Mouse (Mus musculus) cerebellum, postnatal 36 days (tissue): ENCODE results near the gene Rad51b.
A peak's percentile ranks its signal among the peaks of the same experiment; 100 is the strongest.

ENCODE experiments used
- DNase-seq, 2 experiments: peaks; one replicate each; pipeline ENCODE4 v3.0.0; 2021 to 2022; ENCODE audit warnings: mixed read lengths in 2 of 2

Gene Rad51b

GRCm38 (mm10) chr12:79588831-79589230, 291.7 kb downstream of the Rad51b start:
- DNase-seq: no peak

DNA sequence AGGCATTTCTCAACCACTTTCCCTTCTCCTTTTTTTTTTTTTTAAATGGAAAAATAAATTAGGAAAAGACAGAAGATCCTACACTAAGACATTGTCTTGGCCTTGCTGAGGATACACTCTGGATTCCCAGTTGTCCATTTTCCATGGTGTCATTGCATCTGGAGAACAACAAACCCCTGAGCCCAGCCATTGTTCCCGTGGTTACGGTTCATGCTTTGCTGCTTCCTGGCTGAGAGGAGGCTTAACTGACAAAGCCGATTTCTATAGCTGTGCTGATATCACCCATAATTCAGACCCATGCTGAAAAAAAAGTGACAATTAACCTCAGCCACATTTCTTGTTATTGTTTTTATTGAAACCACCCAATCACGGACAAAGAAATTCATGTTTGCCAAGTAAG, 295.1 kb downstream of the Rad51b start:
- DNase-seq: no peak

- DNase-seq: no peak
Measured at GRCm38 (mm10) chr12:79596842-79597241, 299.8 kb downstream of the Rad51b start.

- no peak for DNase-seq
Measured at GRCm38 (mm10) chr12:79597351-79597750, 300.3 kb downstream of the Rad51b start.

- DNase-seq: no peak
Measured at GRCm38 (mm10) chr12:79597786-79598185, 300.7 kb downstream of the Rad51b start.

- DNase-seq: no peak
Measured at GRCm38 (mm10) chr12:79598496-79598895, 301.4 kb downstream of the Rad51b start.

GRCm38 (mm10) chr12:79598901-79599300, 301.8 kb downstream of the Rad51b start:
- DNase-seq: no peak

DNA sequence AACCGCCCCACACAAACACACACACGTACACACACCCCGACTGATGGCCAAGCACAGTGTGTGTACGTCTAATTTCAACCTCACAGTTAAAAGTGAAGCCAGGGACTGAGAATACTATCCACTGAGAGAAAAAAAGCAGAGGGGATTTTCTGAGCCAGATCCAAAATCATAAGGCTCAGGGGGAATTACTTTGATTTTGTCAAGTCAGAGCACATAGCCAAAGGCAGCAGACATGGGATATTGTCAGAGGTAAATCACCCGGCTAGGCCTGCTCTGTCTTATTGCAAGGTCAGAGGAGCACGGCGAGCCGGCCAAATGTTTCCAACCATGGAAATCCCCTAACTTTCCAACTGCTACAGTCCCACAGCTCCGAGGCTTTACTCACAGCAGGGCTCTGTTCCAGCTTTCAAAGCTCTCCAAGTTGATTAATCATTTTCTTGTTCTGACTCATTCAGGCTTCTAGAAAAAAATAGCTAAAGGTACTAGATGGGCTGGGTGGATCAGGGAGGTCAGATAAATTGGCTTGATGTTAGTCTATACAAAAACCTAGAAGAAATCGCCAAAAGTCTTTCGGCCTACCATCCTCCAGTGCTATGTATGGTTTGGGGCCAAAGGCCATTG, 303.2 kb downstream of the Rad51b start:
- DNase-seq: no peak

DNA sequence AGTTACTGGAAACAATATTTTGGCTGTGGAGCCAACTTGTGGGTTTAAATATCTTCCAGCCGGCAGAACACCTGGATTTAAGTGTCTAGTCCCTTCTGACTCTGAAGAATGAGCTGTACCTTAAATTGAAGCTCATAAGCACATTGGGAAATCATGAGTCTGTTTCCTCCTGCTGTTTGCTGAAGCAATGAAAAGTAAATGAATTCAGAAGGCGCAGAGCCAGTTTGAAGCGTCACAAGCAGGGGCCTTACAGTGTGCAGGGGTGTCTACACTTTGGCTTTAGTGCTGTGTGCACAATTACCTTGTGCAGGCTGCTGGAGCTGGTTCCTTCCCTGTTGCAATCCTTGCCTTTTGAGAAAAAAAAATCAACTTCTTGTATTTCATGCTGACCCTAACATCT, 305.6 kb downstream of the Rad51b start:
- no peak for DNase-seq

GRCm38 (mm10) chr12:79604850-79605249, 307.8 kb downstream of the Rad51b start:
- no peak for DNase-seq

GRCm38 (mm10) chr12:79606197-79606631, 309.1 kb downstream of the Rad51b start:
- DNase-seq: no peak

- no peak for DNase-seq
Measured at GRCm38 (mm10) chr12:79609399-79610010, 312.4 kb downstream of the Rad51b start.

- no peak for DNase-seq
Measured at GRCm38 (mm10) chr12:79610511-79611103, 313.5 kb downstream of the Rad51b start.

DNA sequence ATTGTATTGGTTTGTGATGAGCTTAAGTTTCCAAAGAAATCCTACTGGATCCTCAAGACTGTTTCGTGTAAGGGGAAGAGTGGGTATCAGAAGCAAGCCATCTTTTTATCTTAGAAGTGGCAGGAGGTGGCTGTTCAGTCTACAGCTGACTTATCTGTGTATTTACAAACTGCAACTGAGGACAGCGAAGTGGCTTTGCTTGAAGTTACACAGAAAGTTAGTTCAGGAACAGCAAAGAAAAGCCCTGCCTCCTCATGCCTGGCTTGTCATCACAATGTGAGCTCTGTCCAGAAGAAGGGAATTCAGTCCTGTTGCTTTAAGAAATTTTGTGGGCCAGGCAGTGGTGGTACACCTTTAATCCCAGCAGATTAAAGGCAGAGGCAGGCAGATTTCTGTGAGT, 314.6 kb downstream of the Rad51b start:
- DNase-seq: no peak

DNA sequence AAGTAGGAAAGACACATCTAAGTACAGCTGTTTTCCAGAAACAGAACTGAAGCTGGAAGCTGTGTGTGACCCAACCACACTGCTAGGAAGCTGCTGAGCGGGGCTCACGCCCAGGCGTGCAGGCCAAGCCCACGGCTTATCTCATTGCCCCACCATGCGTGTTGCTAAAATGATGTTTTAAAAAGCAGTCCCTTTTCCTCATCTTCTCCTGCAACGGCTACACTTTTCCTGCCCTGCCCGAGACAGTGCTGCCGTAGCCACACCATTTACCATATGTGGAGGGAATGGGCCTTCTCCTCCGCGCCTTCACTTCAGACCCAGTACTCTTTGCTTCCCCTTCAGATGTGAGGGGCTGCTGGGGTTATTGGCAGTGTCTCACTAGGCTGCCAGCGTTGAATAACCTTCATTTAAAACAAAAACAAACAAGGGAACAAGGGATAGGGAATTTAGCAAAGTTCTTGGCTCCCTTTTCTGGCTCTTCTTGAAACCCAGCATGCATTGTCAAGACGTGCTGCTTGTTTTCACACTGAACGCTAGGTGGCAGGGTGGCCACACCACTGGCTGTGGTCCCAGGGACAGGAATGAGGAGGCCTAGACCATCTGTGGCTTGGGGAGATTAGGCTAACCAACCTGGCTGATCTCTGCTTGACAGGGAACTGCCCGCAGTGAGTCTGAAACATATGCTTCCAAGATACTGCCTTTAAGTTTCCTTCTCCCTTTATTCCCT, 315.4 kb downstream of the Rad51b start:
- peak; percentile 89 to 90 for DNase-seq

DNA sequence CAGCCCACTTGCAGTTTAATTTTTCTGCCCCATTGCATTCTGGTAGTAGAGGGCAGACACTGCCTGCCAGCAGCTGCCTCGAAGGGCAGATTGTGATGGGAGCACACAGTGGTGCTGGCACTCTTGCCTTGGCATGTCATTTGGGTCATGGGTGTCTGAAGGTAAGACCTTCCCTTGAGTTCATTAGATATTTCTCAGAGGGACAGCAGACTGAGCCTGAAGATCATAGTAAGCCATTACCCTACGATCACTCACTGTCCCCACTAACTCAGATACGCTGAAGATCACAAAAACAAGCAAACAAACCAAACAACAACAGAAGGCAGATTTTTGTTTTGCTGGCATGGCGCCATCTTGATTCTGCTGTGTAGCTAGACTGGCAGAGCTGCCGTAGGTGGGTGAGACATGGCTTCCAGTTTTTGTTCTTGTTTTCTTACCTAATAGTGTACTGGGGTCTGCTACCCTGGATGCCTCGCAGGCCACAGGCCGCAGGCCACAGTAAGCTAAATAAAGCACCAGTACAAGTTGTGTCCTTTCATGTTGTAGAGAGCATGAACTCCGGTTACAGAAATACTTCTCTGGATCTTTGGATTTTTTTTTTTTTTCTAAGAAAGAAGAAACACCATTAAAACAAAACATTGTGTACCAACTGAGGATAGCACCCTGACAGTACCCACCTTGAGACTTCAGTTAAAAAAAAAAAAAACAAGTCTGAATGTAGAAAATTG, 316.1 kb downstream of the Rad51b start:
- DNase-seq: peak; percentile 54 to 64

DNA sequence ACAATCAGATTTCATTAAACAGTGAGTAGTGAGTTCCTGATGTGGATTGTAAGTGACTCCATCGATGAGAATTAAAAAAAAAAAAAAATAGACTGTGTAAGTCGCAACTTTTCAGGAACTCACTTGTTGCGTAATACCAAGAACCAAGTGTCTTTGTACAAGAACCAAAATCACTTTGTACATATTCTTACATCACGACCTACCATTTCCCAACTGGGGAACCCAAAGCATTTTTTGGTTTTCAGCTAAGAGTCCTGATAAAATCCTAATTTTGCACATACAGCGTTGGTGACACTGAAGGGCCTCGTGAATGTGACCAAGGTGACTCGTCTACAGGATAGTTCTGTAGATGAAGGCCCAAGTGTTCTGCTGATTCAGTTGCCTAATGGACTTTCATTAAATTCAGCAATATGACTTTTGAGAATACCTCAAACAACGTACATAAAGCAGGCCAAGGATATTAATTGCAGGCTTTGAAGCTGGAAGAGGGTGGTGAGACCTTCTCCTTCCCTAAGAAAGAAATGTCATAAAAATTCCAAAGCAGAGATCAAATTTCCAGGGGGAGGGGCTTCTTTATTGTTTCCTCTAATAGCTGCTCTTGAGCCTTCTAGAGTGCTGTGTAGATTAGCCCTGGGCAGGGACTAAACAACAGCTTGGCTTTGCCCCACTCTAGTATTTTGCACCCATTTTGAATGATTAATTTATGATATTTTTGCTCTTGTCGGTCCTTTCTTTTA, 316.9 kb downstream of the Rad51b start:
- DNase-seq: no peak

GRCm38 (mm10) chr12:79614583-79614953, 317.5 kb downstream of the Rad51b start:
- no peak for DNase-seq

DNA sequence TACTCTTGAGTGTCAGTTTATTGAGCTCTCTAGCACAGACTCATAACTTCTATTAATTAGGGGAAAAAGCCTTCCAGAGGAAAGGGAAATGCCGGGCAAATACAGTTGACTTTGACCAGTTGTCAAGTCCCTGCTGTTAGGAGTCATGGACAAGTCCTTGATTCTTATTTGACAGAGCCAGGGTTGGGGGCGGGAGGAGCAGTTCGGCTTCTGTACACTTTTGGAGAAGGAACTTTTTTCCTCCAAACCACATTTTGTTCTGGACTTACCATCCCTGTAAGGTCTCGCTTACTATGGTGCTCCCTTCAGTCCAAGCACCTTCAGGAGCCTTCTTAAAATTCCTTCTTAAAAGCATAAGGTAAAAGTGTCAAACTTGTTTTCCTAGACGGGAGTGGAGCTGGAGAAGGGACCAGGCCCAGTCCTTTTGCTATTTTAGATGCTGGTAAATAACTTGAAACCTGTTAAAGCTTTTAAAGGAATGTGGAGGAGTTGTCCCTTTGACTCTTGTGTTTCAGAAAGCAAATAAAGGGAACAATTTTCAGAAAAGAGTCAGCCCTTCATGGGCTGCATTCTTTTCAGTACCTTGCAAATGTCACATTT, 318.7 kb downstream of the Rad51b start:
- no peak for DNase-seq

DNA sequence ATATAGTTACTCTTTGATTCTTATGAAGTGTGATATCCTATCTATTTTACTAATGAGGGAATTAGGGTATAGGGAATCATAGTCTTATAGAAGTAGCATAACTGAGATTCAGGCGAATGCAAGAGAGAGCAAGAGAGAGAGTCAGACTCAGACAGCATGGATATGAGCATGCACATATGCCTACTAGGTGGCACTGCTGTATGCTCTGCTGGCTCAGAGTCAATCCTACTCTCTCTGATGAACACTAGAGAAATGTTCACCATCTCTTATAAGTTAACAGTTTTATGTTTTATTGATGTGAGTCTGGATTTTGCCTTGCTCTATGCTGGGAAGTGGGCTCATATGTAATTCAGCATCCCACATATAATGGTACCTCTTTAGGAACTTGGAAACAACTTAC, 321.9 kb downstream of the Rad51b start:
- DNase-seq: no peak

DNA sequence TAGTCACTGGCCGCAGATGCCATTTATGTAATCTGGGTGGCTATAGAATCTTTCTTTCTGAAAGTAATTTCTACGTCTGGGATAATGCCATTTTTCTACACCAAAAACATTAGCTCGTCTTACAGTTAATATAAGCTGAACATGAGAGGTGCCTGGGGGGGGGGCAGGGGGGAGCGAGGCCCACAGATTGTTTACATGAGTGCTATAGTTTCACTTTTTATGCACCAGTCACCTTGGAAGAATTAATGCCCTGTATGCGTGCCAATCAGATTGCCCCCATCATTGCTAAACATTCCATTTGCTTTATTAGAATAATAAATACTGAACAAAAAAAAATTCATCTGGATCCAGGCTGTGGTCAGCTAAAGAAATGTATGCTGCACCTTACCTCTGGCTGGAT, 323.6 kb downstream of the Rad51b start:
- no peak for DNase-seq

DNA sequence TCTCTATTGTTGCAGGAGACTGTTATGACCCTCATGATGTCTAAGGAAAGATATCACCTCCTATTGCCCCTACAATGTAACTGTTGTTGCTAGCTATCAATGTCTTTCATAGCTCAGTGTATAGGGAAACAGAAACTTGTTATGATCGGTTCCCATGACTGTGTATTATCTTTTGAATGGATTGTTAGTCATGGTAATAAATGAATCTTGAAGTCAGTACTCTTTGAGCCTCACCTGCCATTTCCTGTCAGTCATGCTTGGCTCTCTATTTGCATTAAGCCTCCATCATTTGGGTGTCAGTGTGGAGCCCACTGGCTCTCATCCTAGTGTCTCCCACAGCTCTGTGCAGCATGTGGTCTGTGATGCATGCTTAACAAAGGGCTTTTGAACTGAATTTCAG, 326.2 kb downstream of the Rad51b start:
- no peak for DNase-seq
